Mouse (Mus musculus): Measurements from ENCODE around the gene Cxcl3. TPM values are rescaled to one million over a fixed set of nuclear protein-coding genes. Genes with fewer than 3 reads are reported as not detected.

Cxcl3 gene
- not detected for total RNA-seq (2023)

DNA sequence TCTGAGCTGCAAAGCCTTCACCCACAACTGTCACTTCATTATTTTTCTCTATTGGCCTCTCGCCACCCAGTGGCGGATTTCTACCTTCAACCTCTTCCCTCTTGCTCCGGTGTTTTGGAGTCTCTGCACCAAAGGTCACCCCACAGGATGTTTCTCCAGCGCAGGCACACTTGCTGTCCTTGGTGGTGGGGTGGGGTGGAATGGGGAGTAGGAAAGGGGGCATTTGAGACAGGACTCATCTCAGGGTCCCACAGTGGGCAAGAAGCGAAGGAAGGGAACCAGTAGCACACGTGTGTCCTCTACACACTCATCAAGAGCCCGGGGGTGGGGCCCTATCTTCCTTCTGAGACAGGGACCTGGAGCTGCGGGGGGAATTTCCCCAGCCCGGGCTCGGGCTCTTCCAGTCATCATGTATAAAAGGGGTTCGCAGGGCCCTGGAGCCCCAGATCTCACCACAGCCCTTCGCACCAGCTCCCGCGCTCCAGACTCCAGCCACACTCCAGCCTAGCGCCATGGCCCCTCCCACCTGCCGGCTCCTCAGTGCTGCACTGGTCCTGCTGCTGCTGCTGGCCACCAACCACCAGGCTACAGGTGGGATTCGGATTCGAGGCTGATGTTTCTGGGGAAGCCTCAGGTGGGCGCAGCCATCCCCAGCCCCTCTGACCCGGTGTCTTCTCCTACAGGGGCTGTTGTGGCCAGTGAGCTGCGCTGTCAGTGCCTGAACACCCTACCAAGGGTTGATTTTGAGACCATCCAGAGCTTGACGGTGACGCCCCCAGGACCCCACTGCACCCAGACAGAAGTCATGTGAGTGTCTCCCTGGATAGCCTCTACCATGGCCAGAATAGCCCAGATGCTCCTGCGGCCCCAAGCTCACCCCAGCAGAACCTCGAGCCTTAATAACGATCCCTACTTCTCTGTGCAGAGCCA, at the start of gene Cxcl3:
TSS of gene Cxcl3 (plus strand) at position 445 of the 930 bp plus-strand sequence.

DNA sequence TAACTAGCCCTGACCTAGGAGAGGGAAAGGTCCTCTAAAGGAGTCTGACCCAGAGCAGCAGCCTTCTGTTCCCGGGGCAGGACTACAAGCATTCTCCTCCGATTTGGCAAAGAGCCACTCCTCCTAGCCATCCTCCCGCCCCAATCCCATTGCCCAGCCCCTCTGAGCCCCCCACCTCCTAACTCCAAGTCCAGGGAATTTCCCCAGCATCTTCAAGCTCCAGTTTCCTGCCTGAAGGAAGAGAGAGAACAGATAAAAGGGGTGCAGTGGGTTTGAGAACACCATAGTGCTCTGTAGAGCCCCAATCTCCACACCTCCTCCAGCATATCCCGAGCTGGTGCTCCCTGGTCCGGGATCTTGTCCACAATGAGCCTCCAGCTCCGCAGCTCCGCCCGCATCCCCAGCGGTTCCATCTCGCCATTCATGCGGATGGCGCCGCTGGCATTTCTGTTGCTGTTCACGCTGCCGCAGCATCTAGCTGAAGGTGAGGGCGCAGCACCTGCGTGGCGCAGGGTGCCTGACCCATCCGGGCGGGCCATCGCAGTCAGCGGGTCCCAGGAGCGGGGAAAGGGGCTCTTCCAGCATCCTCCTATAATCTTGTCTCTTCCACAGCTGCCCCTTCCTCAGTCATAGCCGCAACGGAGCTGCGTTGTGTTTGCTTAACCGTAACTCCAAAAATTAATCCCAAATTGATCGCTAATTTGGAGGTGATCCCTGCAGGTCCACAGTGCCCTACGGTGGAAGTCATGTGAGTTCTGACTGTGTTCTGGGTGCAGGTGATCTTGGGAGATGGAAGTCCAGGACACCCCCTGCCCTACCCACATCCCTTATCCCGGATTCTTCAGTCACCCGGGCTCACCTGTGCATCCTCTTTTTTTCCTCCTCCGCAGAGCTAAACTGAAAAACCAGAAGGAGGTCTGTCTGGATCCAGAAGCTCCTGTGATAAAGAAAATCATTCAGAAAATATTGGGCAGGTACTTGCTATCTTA, 26.5 kb upstream of the Cxcl3 start, which contains the start of gene Cxcl5:
TSS of gene Cxcl5 (plus strand) at position 284 of the 989 bp plus-strand sequence.

DNA sequence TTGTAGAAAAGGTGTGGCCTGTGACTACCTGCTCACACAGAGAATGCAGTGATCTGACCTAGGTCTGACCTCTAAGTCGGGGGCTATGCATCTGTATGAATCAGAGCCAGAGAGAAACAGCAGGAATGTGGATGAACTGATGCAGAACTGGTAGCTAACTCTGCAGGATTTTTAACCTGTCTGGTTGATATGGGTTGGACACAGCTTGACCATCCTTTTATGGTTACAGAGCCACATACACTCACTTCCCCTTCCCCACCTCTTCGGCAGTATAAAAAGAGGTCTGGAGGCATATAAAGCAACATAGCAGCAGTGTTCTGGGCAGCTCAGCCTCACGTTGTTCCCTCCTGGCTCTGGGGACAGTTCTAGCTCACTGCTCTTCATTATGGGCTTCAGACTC, 17.7 kb upstream of the Cxcl3 start, which contains the start of gene Ppbp:
TSS of gene Ppbp (plus strand) at position 301 of the 400 bp plus-strand sequence.

DNA sequence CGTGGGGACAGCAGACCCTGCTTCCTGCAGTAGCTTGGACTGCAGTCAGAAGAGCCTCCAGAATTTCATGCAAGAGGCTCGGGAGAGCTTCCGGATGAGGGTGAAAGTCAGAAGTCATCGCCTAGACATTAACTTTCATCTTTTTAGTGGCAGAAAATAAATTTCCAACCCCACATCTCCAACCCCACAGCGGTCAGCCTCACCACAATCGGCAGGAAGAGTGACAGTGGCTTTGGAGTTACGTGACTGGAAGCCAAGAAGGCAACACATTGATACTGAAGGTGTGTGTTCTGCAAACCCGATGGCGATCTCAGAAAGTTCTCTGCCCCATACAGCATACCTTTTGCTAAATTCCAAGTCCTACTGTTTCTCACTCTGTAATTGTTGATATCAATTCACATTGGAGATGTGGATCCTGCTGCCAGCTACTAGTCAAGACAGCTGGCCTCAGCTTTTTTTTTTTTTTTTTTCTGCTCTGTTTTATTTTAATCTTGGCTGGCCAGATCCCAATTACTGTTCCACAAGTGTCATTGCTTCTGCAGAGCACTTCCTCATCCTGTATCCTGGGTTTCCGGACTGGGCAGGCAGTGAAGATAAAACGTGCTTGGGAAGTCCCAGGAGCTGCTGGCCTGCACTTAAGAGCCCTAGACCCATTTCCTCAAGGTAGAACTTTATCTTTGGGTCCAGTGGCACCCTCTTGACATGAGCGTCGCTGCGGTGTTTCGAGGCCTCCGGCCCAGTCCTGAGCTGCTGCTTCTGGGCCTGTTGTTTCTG, 13.8 kb upstream of the Cxcl3 start, which contains the start of gene Pf4:
TSS of gene Pf4 (plus strand) at position 556 of the 774 bp plus-strand sequence.

DNA sequence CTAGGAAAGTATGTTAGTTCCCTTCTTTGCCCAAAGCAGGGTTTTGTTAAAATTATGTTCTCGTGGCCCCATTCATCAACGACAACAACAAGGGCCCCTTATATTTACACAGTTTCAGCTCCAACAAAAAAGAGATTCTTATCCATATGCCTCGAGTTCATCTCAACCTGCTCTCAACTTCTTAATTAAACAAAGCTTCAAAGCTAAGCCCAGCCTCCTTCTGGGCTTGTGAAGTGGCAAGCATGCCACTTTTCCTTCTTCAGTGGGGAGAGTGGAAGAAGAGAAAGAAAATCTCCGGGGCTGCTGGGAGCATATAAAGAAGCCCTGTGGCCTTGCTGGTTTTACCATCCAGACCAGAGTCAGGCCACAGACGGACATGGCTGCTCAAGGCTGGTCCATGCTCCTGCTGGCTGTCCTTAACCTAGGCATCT, 8.3 kb downstream of the Cxcl3 start, which contains the start of gene Cxcl15:
TSS of gene Cxcl15 (plus strand) at position 340 of the 431 bp plus-strand sequence.

Other genes with a start within 250 kb of the Cxcl3 start
- gene 5830473C10Rik, start 225.0 kb upstream of the Cxcl3 start, total RNA-seq (2023): not detected
- not detected for gene Rassf6, start 145.4 kb upstream of the Cxcl3 start, total RNA-seq (2023)
- gene Cxcl5, start 26.7 kb upstream of the Cxcl3 start, total RNA-seq (2023): 0.62 TPM
- gene Ppbp, start 17.6 kb upstream of the Cxcl3 start, total RNA-seq (2023): 7.9 TPM
- gene Pf4, start 13.7 kb upstream of the Cxcl3 start, total RNA-seq (2023): 4.3 TPM
- not detected for gene Cxcl15, start 8.4 kb downstream of the Cxcl3 start, total RNA-seq (2023)
- 0.65 TPM for gene Cxcl1, start 105.1 kb downstream of the Cxcl3 start, total RNA-seq (2023)
- 7.3 TPM for gene Cxcl2, start 117.8 kb downstream of the Cxcl3 start, total RNA-seq (2023)
- 4.6 TPM for gene Mthfd2l, start 145.0 kb downstream of the Cxcl3 start, total RNA-seq (2023)
- gene Epgn, start 241.4 kb downstream of the Cxcl3 start, total RNA-seq (2023): not detected